Mouse (Mus musculus) hindbrain, postnatal 0 days (tissue): ENCODE measurements around the gene Cyp4f14. TPM values are rescaled to one million over a fixed set of nuclear protein-coding genes. Genes with fewer than 3 reads are reported as not detected.

Experiments
- polyA plus RNA-seq: library from polyadenylated mRNA; unstranded; fragments of >200 nt; fragmentation: Nextera tagmentation; extraction: Ambion mirVana; gene quantifications from 2 replicates; pipeline ENCODE4 v1.2.1, GENCODE M21; 2015
- total RNA-seq: library from RNA; depleted of rRNA; stranded (reverse); fragments of >200 nt; gene quantifications from 2 replicates; pipeline ENCODE4 v1.2.3, GENCODE M21; 2014; rRNA removed

Gene Cyp4f14
- total and polyA plus RNA-seq, 2 experiments from 2014 or later, result 0.64 to 0.78 TPM

Other genes starting within 250 kb of the Cyp4f14 start
- 9.5 and 11.9 TPM in 2 replicates for gene Cyp4f15, start 231.7 kb downstream of the Cyp4f14 start, total RNA-seq
- 4.8 and 5.5 TPM in 2 replicates for gene Cyp4f15, start 231.7 kb downstream of the Cyp4f14 start, polyA plus RNA-seq
- gene Zfp871, start 129.1 kb downstream of the Cyp4f14 start, total RNA-seq, result 29.2 and 34.0 TPM in 2 replicates
- gene Zfp871, start 129.1 kb downstream of the Cyp4f14 start, polyA plus RNA-seq, result 42.1 and 44.4 TPM in 2 replicates
- gene Zfp811, start 107.4 kb downstream of the Cyp4f14 start, total RNA-seq, result 13.1 and 15.7 TPM in 2 replicates
- gene Zfp811, start 107.4 kb downstream of the Cyp4f14 start, polyA plus RNA-seq, result 19.8 and 19.9 TPM in 2 replicates
- gene Zfp799, start 87.1 kb downstream of the Cyp4f14 start, total RNA-seq, result 12.2 and 15.3 TPM in 2 replicates
- gene Zfp799, start 87.1 kb downstream of the Cyp4f14 start, polyA plus RNA-seq, result 12.4 and 14.8 TPM in 2 replicates
- gene Zfp870, start 25.7 kb downstream of the Cyp4f14 start, total RNA-seq, result 5.9 and 6.4 TPM in 2 replicates
- 4.8 and 5.0 TPM in 2 replicates for gene Zfp870, start 25.7 kb downstream of the Cyp4f14 start, polyA plus RNA-seq
- gene Cyp4f13, start 30.1 kb upstream of the Cyp4f14 start, total RNA-seq, result 9.3 and 15.2 TPM in 2 replicates
- gene Cyp4f13, start 30.1 kb upstream of the Cyp4f14 start, polyA plus RNA-seq, result 11.1 and 16.0 TPM in 2 replicates
- gene Zfp472, start 48.5 kb upstream of the Cyp4f14 start, total RNA-seq, result 3.8 and 5.9 TPM in 2 replicates
- gene Zfp472, start 48.5 kb upstream of the Cyp4f14 start, polyA plus RNA-seq, result 6.4 and 6.5 TPM in 2 replicates
- 8.7 and 9.9 TPM in 2 replicates for gene Zfp952, start 75.8 kb upstream of the Cyp4f14 start, total RNA-seq
- gene Zfp952, start 75.8 kb upstream of the Cyp4f14 start, polyA plus RNA-seq, result 10.8 and 11.7 TPM in 2 replicates
- gene Zfp763, start 116.1 kb upstream of the Cyp4f14 start, total RNA-seq, result 10.8 and 12.7 TPM in 2 replicates
- gene Zfp763, start 116.1 kb upstream of the Cyp4f14 start, polyA plus RNA-seq, result 15.3 and 16.7 TPM in 2 replicates
- not detected in 2 replicates for gene 4921501E09Rik, start 150.7 kb upstream of the Cyp4f14 start, total RNA-seq
- not detected in 2 replicates for gene 4921501E09Rik, start 150.7 kb upstream of the Cyp4f14 start, polyA plus RNA-seq
- gene Zfp563, start 172.0 kb upstream of the Cyp4f14 start, total RNA-seq, result 9.7 and 11.6 TPM in 2 replicates
- gene Zfp563, start 172.0 kb upstream of the Cyp4f14 start, polyA plus RNA-seq, result 10.3 and 11.8 TPM in 2 replicates
- gene Morc2b, start 222.3 kb upstream of the Cyp4f14 start, total RNA-seq, result 0.05 TPM in 1 of 2 replicates, not detected in the other
- gene Morc2b, start 222.3 kb upstream of the Cyp4f14 start, polyA plus RNA-seq, result 0.54 and 0.63 TPM in 2 replicates